Mouse (Mus musculus) CD8-positive naive resting alpha-beta T cell, adult 2 months (primary cell): ENCODE results near the gene Meis1.

Experiments used
- DNase-seq, 2 experiments: peaks; one replicate each; pipeline ENCODE4 v3.0.0; 2022; ENCODE audit warnings: low read depth in 2 of 2, low spot score in 2 of 2

Meis1 gene

GRCm38 (mm10) chr11:18912311-18913019 lies 106.3 kb downstream of the Meis1 start:
- no peak for DNase-seq

- DNase-seq, result no peak
These were observed 111.9 kb downstream of the Meis1 start for GRCm38 (mm10) chr11:18906866-18907265.

GRCm38 (mm10) chr11:18905431-18905830 lies 113.4 kb downstream of the Meis1 start:
- DNase-seq, result no peak

GRCm38 (mm10) chr11:18904880-18905279 lies 113.9 kb downstream of the Meis1 start:
- no peak for DNase-seq

- DNase-seq, result no peak
These were observed 114.5 kb downstream of the Meis1 start for GRCm38 (mm10) chr11:18904285-18904684.

GRCm38 (mm10) chr11:18900489-18900888 lies 118.3 kb downstream of the Meis1 start:
- DNase-seq, result no peak

GRCm38 (mm10) chr11:18898862-18899261 lies 119.9 kb downstream of the Meis1 start:
- DNase-seq, result no peak

GRCm38 (mm10) chr11:18897921-18898646 lies 120.7 kb downstream of the Meis1 start:
- no peak for DNase-seq

- no peak for DNase-seq
These were observed 121.5 kb downstream of the Meis1 start for GRCm38 (mm10) chr11:18897250-18897649.

- DNase-seq, result no peak
These were observed 126.3 kb downstream of the Meis1 start for GRCm38 (mm10) chr11:18892470-18892869.

GRCm38 (mm10) chr11:18889139-18889538 lies 129.6 kb downstream of the Meis1 start:
- DNase-seq, result no peak

GRCm38 (mm10) chr11:18888651-18889050 lies 130.1 kb downstream of the Meis1 start:
- DNase-seq, result no peak

GRCm38 (mm10) chr11:18885729-18886325 lies 133.0 kb downstream of the Meis1 start:
- DNase-seq, result no peak

GRCm38 (mm10) chr11:18885036-18885728 lies 133.6 kb downstream of the Meis1 start:
- DNase-seq, result no peak

- no peak for DNase-seq
These were observed 134.8 kb downstream of the Meis1 start for GRCm38 (mm10) chr11:18883987-18884386.

- no peak for DNase-seq
These were observed 135.3 kb downstream of the Meis1 start for GRCm38 (mm10) chr11:18883507-18883881.

GRCm38 (mm10) chr11:18882747-18883506 lies 135.9 kb downstream of the Meis1 start:
- DNase-seq, result no peak

- DNase-seq, result no peak
These were observed 136.5 kb downstream of the Meis1 start for GRCm38 (mm10) chr11:18882315-18882714.

- no peak for DNase-seq
These were observed 138.0 kb downstream of the Meis1 start for GRCm38 (mm10) chr11:18880806-18881205.

- DNase-seq, result no peak
These were observed 139.3 kb downstream of the Meis1 start for GRCm38 (mm10) chr11:18879456-18879818.
